Mouse (Mus musculus): Measurements from ENCODE around the gene Rgs17. TPM values are rescaled to one million over a fixed set of nuclear protein-coding genes. Genes with fewer than 3 reads are reported as not detected.

Gene Rgs17
- total and polyA plus RNA-seq, 2 experiments from 2014 or later: 34.5 to 35.7 TPM

DNA sequence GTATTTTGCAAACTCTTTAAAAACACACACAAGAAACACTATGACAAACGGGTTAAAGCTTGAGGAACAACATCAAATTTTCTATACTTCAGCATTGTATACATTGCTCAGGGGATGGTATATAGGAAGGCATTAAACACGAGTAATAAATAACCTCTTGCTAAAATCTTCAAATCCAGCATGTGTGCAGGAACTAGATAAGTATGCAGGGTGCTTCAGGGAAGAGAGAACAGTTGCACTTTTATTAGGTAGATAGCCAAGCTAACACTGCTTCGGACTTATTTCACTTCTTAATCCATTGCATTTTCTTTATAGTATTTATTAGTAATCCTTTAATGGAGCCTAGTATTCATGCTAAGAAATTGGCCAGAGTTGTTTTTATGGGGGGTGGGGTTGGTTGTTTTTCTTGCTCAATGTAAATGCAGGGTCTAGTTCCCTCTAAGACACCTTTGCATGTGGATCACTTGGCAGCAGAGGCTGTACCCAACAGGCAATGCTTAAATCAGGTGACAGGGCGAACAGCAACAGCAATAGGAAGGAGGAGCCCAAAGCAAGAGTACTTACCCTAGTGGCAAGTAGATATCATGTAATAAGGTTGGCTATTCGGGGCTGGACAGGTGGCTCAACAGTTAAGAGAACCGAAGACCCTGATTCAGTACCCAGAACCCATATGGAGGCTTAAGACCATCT is 95.7 kb downstream of the Rgs17 start:
- ATAC-seq: no peak
- Histone ChIP-seq H3K4me3 (ENCODE audit: low read depth, low read length) (no peak overlapping the region), H3K27ac (ENCODE audit: low read depth, low read length) (no peak overlapping the region), H3K9me3 (ENCODE audit: low read length) (no peaks in the 10 kb centered on the region), H3K4me2 (ENCODE audit: low read depth) (no peak overlapping the region), H3K4me1 (ENCODE audit: insufficient read depth) (peaks cover 13% of the 10 kb centered on the region), H3K9ac (no peak overlapping the region), H3K36me3 (ENCODE audit: insufficient read depth) (no peaks in the 10 kb centered on the region), H3K27me3 (ENCODE audit: insufficient read depth, low read length) (no peaks in the 10 kb centered on the region)
- no peak for TF ChIP-seq CTCF (IDR thresholded peaks at IDR 0.05; ENCODE audit: low read depth)
- DNase-seq: no peak
- WGBS: 82% methylated on average over 6 of the region's 6 CpGs

DNA sequence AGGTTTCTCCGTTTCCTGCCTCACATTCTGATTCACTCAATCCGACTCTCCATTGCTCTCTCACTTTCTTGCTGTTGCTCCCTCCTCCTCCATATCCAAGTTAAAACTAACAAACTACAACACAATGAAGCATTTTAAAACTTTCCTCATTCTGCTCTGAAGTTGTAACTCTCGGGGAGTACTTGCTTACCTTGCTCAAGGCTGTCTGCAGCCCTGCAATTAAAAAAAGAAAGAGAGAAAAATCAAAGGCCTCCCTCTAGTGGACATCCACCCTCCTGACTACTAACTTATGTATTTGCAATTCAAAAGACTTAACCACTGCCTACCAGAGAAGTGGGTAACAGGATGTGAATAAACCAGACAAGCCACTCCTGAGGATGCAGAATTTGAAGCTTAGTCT is 97.4 kb downstream of the Rgs17 start:
- WGBS: 0% methylated on average over 3 of the region's 3 CpGs
- ATAC-seq: 0 out of 2 replicates have a peak, but pooled peaks have one; percentile 0
- H3K9ac ChIP-seq: peak overlapping the region; percentile 78; the same call in 1 of the 2 replicates

DNA sequence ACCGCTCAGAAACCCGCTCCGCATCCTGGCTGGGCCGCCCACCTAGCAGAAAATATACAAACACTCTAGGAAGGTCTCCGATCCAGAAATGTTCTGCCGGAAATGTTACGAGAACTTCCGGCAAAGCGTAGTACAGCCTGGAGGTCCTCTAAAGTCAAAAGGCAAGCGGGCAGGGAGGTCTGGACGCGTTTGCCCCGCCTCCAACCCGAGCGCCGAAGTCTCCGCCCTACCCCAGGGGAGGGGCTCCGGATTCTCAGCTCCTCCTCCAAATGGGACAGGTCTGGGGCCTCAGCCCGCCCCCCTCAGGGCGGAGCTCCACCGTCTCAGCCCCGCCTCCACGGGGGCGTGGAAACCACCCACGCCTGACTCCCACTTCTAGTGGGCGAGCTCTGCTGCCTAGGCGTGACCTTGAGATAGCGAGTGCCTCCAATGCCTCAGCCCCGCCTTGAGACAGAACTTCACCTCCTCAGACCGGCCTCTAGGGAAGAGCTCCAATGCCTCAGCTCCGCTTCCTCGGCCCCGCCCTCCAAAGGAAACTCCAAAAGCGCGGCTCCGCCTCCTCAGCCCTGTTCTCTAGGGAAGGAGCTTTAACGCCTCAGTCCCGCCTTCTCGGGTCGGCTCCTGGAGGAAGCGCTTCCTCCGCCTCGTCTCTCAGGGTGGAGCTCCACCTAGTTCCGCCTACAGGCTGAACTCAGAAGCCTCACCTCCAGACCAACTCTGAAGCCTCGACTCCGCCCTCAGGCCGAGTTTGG is 98.3 kb downstream of the Rgs17 start, which contains the start of gene Mtrf1l:
Mtrf1l (minus strand) TSS at position 171 of the 752 bp plus-strand sequence.
- H3K9ac ChIP-seq: peak within 1 kb of the TSS; percentile 78
- ATAC-seq (peak; percentile 97), DNase-seq (peak; percentile 96)
- no peaks in the 10 kb centered on the region for H3K27me3 ChIP-seq (ENCODE audit: insufficient read depth, low read length)
- under 1% methylated on average over 47 of the region's 47 CpGs for WGBS
- peak; percentile 17 for TF ChIP-seq CTCF (IDR thresholded peaks at IDR 0.05; ENCODE audit: low read depth)
- H3K4me2 ChIP-seq (ENCODE audit: low read depth): peak within 1 kb of the TSS; percentile 83
- H3K4me3 ChIP-seq (ENCODE audit: low read depth, low read length): peak within 1 kb of the TSS; percentile 94
- peaks cover 13% of the 10 kb centered on the region for H3K36me3 ChIP-seq (ENCODE audit: insufficient read depth)
- H3K27ac ChIP-seq (ENCODE audit: low read depth, low read length): peak within 1 kb of the TSS; percentile 85
- no peaks in the 10 kb centered on the region for H3K9me3 ChIP-seq (ENCODE audit: low read length)
- peaks cover 13% of the 10 kb centered on the region for H3K4me1 ChIP-seq (ENCODE audit: insufficient read depth)

More for the DNA sequence above, 97.4 kb downstream of the Rgs17 start:
- Histone ChIP-seq H3K4me3 (ENCODE audit: low read depth, low read length) (peak overlapping the region; percentile 94), H3K4me2 (ENCODE audit: low read depth) (peak overlapping the region; percentile 83), H3K9me3 (ENCODE audit: low read length) (no peaks in the 10 kb centered on the region), H3K27me3 (ENCODE audit: insufficient read depth, low read length) (no peaks in the 10 kb centered on the region), H3K4me1 (ENCODE audit: insufficient read depth) (peaks cover 13% of the 10 kb centered on the region), H3K36me3 (ENCODE audit: insufficient read depth) (peaks cover 5% of the 10 kb centered on the region), H3K27ac (ENCODE audit: low read depth, low read length) (peak overlapping the region; percentile 85; the same call in 1 of the 2 replicates)
- peak; percentile 66 for TF ChIP-seq CTCF (IDR thresholded peaks at IDR 0.05; ENCODE audit: low read depth)
- peak; percentile 62 for DNase-seq

DNA sequence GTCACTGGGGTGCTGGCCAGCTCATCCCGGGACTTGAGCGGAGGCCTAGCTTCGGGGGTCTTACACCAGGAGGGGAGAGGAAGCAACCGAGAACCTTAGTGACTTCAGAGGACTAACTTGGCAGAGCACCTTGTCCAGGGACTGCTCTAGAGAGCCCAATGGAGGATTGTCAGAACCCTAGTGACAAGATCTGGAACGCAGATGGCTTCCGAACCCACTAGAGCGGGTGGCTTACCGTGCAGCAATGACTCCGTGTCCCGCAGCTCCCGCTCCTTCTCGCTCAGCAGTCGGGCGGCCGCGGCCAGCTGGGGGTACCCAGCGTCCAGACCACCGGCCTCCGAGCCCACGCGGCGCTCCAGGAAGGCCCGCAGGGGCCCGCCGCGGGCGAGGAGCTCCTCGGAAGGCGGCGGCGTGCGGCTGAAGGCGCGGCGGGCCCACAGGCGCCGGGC is 98.9 kb downstream of the Rgs17 start:
- Histone ChIP-seq H3K9me3 (ENCODE audit: low read length) (no peaks in the 10 kb centered on the region), H3K4me3 (ENCODE audit: low read depth, low read length) (peak overlapping the region; percentile 94), H3K27ac (ENCODE audit: low read depth, low read length) (peak overlapping the region; percentile 85), H3K9ac (peak overlapping the region; percentile 78), H3K4me2 (ENCODE audit: low read depth) (peak overlapping the region; percentile 83), H3K4me1 (ENCODE audit: insufficient read depth) (peaks cover 13% of the 10 kb centered on the region), H3K27me3 (ENCODE audit: insufficient read depth, low read length) (no peaks in the 10 kb centered on the region), H3K36me3 (ENCODE audit: insufficient read depth) (peaks cover 18% of the 10 kb centered on the region)
- peak; percentile 1 for DNase-seq
- TF ChIP-seq CTCF (IDR thresholded peaks at IDR 0.05; ENCODE audit: low read depth): no peak
- ATAC-seq: peak; percentile 3
- 0% methylated on average over 35 of the region's 37 CpGs for WGBS

DNA sequence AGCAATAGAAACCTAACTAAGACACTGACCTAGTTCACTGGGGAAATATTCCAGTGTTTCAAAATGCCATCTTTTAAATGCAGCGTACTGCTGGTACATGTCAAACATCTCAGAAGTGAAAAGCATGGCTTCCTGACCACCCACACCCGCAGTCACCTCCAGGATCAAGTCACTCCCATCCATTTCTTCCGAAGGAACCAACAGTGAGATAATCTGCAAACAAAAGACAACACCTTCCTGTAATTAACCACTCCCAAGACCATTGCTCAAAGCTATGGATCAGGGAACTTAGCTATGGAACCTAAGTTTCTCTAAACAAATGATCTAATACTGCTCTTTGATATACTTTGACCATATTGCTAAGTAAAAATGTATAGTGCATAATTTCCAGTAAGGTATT is 103.4 kb downstream of the Rgs17 start:
- Histone ChIP-seq H3K27ac (ENCODE audit: low read depth, low read length) (no peak overlapping the region), H3K4me2 (ENCODE audit: low read depth) (no peak overlapping the region), H3K4me3 (ENCODE audit: low read depth, low read length) (no peak overlapping the region), H3K9ac (no peak overlapping the region), H3K27me3 (ENCODE audit: insufficient read depth, low read length) (no peaks in the 10 kb centered on the region), H3K9me3 (ENCODE audit: low read length) (no peaks in the 10 kb centered on the region), H3K4me1 (ENCODE audit: insufficient read depth) (peaks cover 8% of the 10 kb centered on the region), H3K36me3 (ENCODE audit: insufficient read depth) (peaks cover 45% of the 10 kb centered on the region)
- no peak for TF ChIP-seq CTCF (IDR thresholded peaks at IDR 0.05; ENCODE audit: low read depth)
- DNase-seq (no peak), ATAC-seq (no peak)
- WGBS: 90% methylated on average over 3 of the region's 3 CpGs

DNA sequence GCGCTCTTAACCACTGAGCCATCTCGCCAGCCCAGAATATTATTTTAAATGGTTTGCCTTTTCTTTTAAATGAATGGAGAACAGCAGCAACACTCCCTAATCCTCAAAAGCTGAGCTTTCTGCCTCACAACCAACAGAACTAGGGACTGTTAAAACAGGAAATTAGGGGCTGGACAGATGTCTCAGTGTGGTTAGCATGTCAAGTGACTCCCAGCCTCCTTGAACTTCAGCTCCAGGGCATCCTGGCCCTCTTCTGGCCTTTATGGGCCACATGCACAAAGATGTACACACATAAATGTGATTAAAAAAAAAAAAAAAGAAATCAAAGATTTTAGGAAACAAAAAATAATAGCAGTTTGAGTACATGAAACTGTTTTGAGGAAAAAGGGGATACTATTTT is 106.2 kb downstream of the Rgs17 start:
- TF ChIP-seq CTCF (IDR thresholded peaks at IDR 0.05; ENCODE audit: low read depth): no peak
- no peaks in the 10 kb centered on the region for H3K9me3 ChIP-seq (ENCODE audit: low read length)
- DNase-seq (no peak), ATAC-seq (no peak)
- no peaks in the 10 kb centered on the region for H3K4me1 ChIP-seq (ENCODE audit: insufficient read depth)
- no peaks in the 10 kb centered on the region for H3K27me3 ChIP-seq (ENCODE audit: insufficient read depth, low read length)
- H3K27ac ChIP-seq (ENCODE audit: low read depth, low read length): no peak overlapping the region
- no peak overlapping the region for H3K9ac ChIP-seq
- WGBS: 99% methylated on average over 2 of the region's 2 CpGs
- H3K36me3 ChIP-seq (ENCODE audit: insufficient read depth): peaks cover 67% of the 10 kb centered on the region
- no peak overlapping the region for H3K4me3 ChIP-seq (ENCODE audit: low read depth, low read length)
- no peak overlapping the region for H3K4me2 ChIP-seq (ENCODE audit: low read depth)

DNA sequence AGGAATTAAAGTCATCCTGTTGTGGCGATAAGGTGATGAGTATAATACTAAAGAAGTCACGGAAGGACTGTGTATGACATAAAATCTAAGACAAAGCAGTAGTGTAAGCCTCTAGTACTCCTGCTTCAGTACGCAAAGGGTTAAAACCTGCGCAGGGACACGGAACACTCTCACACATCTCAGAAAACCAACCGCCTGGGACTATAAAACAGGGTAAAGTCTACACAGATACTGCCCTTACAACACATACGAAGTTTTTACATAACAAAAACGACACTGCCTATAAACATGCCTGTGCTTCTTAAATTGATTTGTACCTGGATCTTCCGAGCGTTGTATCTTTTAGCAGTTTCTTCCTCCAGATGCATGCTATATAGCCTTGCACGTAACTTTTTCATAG is 108.5 kb downstream of the Rgs17 start:
- ATAC-seq: no peak
- 91% methylated on average over 11 of the region's 11 CpGs for WGBS
- Histone ChIP-seq H3K9me3 (ENCODE audit: low read length) (no peaks in the 10 kb centered on the region), H3K4me3 (ENCODE audit: low read depth, low read length) (no peak overlapping the region), H3K27me3 (ENCODE audit: insufficient read depth, low read length) (no peaks in the 10 kb centered on the region), H3K4me2 (ENCODE audit: low read depth) (no peak overlapping the region), H3K4me1 (ENCODE audit: insufficient read depth) (no peaks in the 10 kb centered on the region), H3K9ac (no peak overlapping the region), H3K27ac (ENCODE audit: low read depth, low read length) (no peak overlapping the region), H3K36me3 (ENCODE audit: insufficient read depth) (peaks cover 53% of the 10 kb centered on the region)
- TF ChIP-seq CTCF (IDR thresholded peaks at IDR 0.05; ENCODE audit: low read depth): no peak
- DNase-seq: no peak

All from forebrain, postnatal 0 days (tissue).